Mouse (Mus musculus) cerebellum, postnatal 4 days (tissue): ENCODE measurements at regions not wholly inside any gene's neighbourhood (a gene's known extent, or its start where the extent isn't known, plus 50 kb on each side); places are given as distances from the start of the nearest gene placed in this dataset.
"Not testable (repeated sequence)": the region's sequence is repeated elsewhere in the genome, so short reads cannot be mapped to it uniquely, and the experiment has no call there.

Experiments used
- DNase-seq, 2 experiments: peaks; one replicate each; pipeline ENCODE4 v3.0.0; 2022; ENCODE audit warnings: low spot score in 2 of 2, mixed read lengths in 1 of 2

DNA sequence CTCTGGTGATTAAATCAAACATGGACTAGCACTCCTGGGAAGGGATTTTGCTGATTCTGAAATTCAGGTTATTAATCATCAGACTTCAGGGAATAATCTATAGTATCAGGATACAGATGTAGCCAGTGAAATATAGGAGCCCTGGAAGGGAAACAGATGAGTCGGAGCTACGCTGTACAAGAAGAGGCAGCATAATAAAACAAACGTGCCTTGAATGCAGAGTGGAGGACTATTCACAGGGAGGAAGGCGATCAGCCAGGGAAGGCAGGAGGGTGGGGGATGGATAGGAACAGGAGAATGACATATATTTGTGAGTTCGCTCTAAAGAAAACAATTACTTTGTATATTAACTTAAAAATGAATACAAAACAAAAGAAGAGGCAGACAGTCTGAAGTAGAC lies 286.6 kb upstream of the Got2 start:
- DNase-seq = no peak

DNA sequence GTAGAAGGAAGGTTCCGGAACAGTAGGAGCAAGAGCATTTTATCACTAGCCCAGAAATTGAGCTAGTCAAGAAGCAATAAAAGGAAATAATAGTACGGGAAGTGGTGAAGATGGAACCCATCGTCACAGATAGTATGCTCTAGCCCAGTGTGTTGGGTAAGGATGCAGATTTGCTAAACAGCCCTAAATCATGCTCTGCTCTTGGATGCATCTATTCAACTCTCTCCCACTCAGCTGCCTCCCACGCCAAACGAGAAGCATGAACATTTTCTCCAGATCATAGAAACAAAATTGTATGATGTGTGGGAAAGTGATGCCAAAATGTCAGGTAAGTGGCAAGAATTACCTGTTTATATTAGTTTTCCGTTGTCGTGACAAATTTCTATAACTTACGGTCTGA lies 276.6 kb upstream of the Got2 start:
- DNase-seq = no peak

DNA sequence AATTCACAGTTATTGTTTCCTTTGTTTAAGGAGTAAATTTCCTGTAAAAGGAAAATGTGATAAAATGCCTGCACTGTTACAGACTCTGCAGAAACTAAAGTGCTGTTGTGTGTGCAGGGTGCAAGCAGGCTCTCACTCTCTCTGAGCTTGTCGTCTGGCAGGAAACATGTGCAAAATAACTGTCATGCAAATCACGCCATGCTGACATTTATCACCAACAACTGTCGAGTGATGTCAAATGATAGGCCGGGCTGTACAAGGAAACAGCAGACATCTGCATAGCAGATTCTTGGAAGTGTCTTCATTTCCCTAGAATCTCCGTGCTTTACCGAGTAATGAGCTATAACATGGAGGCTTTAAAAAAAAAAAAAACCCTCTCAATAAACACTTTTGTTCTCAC lies 271.6 kb upstream of the Got2 start:
- no peak for DNase-seq

DNA sequence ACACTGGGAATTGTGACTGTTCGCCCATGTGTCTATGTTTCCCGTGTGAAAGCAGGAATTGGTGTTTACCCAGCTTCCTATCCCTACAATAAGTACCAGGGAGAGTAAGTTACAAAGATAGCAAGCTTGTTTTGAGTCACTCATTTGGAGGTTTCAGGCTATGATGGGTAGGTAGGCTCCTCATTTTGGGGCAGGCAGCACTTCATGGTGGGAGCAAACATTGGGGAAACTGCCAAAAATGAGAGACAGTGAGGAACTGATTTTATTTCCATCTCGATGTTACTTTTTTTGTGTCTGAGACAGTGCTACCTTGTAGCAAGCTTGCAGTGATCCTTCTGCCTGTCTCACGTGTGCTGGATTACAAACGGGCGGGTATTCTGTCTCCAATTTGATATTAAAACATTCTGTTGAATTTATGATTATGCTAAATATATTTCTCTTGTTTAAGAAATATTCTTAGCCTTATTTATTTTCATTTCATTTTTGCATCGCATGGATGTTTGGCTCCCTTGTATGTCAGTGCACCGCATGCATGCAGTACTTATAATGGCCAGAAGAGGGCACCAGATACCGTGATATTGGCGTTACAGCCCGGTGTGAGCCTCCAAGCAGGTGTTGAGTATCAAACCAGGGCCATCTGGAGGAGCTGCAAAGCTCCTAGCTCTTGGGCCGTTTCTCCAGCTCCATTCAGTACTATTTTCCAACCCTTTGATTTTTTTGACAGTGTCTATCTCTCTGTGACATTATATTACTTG lies 264.3 kb upstream of the Got2 start:
- peak in 1 of 2 experiments; percentile 68 for DNase-seq

DNA sequence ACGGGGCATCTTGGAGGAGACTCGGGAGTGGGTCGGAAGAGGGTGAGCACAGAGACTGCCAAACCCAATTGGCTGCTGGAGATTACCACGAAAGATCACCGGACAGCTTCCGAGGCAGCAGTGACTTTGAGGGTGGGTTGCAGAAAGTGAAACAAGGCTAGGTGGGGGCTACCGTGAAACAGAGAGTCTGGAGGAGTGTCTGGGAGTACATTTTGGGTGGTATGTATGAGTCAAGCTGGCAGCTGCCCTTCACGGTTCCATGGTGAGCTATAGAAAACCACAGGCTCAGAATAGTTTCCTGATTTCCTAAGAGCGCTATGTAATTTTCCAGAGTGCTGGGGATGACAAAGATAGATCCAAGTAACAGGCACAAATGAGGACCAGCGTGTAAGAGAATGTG lies 263.7 kb upstream of the Got2 start:
- DNase-seq = no peak

DNA sequence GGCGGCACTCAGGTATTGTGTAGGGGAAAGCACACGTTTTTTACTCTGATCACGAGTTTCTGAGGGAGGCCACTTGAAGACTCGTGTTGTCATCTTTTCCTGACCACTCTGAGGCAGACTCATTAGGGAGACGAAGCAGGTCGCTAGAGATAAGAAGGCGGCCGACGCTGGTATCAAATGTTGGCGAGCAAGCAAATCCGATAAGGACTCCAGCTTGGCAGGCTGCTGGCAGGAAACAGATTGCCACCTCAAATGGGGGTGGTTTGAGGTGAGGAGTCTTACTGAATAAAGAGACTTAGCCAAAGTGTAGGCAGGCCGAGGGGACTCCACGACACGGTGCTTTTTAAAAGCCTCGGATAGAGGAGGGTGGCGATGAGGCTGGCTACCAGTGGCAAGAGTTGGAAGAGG lies 262.7 kb upstream of the Got2 start:
- DNase-seq = no peak

DNA sequence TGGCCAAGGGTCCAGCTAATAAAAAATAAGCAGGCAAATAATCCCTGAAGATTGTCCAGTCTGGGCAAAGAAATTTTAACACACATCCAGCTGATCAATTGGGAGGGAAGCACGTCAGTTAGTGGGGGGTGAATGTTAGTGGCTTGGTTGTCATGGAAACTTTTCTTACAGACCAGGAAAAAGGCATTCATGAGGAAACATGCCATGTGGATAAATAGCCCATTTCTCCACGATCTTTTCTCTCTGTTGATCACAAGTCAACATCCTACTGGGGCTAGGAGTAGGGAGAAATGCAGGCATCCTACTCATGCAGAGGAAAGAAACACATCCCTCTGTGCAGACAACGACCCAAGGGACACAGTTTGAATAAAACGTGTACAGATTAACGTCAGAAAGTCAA lies 243.8 kb upstream of the Got2 start:
- no peak for DNase-seq

DNA sequence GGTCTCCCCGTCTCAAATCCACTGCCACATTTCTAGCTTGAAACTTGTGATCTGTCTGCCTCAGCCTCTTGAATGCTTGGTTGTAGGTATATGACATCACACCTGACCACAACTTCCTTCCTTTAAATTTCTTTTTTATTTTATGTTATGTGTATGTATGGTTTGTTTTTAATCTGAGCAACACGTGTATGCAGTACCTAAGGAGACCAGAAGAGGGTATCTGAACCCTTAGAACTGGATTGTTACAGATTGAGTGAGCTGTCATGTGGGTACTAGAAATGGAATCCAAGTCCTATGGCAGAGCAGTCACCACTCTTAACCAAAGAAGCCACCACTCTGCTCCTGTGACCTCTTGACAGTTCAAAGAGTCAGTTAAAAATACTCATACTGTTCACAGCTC lies 240.0 kb upstream of the Got2 start:
- no peak for DNase-seq

DNA sequence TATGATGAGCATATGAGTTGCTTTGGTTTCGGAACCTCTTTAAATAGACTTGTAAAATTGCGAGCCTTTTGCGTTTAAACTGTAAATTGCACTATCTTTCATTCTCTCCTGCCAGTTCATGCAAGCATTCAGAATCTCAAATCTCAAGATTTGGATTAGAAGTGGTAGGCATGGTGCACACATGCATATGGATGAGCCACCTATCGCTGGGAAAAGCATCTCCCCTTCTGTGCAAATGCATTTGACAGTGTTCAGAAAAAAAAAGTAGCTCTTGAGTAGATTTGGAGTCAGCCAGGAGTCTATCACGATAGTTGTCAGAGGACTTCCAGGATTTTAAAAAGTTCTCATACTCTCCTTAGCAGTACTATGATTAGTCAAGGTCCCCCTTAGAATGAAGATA lies 212.5 kb upstream of the Got2 start:
- no peak for DNase-seq

DNA sequence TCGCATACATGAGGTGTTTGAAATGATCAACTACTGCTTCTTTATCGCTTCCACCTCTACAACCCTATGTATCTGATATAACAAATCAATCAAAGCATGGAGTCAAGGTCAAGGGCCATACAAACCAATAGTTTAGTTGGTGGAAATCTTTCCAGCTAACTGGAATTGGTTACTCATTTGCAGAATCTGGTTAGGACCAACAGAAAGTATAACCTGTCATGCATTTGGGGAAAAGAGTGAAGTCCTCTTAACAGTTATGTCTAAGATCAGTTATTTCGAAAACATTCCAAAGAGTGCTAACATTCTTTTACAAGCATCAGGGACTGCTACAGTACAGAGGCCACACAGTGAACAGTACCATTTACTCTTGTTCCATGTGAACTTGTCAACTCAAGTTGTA lies 204.6 kb upstream of the Got2 start:
- DNase-seq = no peak

DNA sequence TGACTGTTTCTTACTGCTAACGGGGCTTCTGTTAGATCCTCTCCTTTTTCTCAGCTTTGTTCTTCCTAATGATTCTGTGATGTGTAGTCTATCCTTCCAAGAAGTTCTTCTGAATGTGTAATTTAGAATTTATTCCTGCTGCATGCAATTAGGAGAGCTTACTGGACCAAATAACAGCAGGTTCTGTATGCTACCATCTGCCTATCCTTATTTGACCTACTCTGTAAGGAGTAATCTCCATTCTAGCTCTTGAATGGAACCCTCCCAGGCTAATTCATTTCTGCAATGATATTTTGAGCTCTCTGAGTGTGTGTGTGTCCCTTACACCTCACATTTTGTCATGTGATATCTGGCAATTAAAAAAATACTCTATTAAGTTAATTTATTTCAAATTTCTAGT lies 201.9 kb upstream of the Got2 start:
- DNase-seq = no peak

DNA sequence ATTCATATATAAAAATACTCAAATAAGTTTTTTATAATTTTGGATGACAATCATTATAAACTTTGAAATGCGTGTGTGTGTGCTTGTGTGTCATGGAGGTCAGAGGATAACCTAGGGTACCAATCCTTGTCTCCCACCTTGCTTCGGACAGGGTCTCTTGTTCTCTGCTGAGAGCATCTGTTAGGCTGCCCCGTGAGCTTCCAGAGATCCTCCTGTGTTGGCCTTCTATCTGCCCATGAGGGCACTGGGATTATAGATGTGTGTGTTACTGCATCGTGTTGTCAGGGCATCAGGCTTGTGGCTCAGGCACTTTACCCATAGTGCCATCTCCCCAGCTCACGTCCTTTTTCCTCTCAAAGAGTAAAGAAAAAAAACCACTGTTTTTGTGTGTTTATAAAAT lies 180.0 kb upstream of the Got2 start:
- DNase-seq = no peak

DNA sequence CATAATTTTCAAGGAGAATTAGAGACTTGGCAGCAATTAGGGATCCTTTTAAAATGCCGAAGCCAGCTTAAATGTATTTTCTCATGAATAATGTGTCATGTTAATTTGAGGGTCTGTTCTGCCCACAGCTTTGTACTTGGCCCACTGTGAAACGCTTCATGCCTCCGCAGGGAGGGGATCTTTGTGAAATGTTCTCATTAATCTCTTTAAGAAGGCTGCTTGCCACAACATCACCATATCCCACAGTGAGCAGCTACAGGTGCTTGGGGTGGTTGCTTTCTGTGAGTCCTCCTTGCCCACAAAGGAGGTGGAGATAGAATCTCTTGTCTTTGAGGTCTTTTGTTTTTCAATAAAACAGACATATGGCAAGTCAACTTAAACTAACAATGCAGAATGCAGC lies 159.3 kb upstream of the Got2 start:
- DNase-seq = no peak

DNA sequence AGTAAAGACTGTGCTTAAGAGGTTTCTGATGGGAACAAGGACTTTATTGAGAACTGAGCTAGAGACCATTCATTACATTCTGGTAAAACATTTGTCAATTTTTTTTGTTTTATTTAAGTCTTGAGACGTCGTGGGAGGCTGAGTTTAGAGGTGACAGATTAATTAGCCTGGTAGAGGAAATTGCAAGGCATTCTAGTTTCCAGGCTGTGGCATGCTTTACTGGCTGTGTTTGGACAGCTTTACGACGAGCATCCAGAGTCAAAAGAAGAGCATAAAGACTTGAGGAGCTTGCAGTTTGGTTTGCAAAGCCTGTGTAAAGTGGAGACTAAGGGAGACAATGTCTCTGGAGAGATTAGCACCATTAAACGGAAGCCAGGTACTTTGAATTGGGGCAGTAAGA lies 154.0 kb upstream of the Got2 start:
- DNase-seq = no peak

DNA sequence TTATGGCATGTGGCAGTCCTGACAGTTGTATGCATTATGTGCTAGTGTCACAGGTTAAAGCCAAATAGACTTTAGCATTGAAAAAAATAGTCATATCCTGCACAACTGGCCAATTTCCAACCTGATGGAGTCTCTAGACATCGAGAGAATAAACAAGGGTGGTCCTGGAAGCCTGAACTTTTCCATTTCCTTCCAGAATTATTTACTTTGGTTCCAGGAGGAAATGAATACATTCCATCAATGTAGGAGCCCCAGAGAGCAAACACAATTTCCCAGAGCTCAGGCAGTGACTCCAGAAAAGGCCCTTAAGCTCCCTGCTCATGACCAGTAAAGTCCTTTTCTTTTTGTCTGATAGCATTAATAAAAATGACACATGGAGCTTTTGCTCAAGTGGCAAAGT lies 151.9 kb upstream of the Got2 start:
- DNase-seq = no peak

DNA sequence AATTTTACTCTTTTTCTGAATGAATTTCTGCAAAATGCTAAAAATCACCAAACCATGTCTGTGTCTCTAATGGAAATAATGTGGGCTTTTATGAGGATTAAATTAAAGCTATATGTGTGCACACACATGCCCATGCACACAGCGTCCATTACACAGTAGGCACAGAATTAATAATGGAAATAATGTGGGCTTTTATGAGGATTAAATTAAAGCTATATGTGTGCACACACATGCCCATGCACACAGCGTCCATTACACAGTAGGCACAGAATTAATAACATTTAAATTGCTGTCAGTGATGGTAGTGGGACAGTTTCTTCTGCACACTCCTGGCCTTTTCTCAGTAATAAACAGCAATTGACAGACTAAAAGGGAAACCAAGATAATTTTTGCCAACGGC lies 130.4 kb upstream of the Got2 start:
- DNase-seq = not testable (repeated sequence)

DNA sequence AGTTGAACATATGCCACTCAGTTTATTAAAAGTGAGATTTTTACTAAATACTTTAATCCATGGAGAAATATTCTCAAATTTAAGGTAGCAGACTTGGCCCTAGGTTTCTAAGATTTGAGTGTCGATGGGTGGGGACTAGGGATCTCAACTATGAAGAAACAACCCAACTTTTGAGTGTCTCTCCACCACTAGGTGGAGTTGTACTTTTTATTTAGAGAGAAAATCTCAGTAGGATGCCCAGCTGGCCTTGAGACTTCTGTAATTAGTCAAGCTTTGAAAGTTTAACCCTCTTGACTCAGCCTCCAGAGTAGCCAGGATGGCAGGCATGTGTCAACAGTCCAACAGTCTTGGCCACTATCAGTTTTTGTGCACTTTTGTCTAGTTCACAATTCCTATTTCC lies 123.7 kb upstream of the Got2 start:
- DNase-seq = no peak

DNA sequence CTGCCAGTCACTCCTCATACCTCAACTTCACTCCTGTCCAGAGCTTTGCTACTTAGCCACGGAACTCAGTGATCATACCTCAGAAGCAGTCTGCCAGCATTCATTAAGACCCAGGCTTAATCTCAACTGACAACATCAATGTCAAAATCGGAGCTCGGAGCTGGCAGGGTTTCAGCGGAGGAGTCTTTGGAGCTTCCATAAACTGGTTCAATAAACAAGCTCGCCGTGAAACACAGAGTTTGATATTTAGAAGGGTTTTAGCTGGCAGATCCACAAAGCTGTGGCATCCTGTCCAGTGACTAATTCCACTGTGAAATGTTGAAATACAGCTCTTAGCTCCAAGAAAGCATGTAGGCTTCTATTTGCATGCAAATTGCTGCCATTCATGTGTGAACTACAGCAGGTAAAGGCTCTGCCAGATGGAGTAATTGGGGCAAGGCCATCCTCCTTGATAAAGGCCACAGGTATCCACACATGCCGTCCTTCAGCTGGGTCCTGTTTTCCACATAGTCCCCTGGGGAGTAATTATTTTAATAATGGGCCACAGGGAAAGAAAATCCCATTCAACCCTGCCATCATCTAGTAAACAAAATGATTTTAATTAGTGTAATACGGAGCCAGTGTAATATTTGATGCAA lies 103.6 kb upstream of the Got2 start:
- DNase-seq = peak in 1 of 2 experiments; percentile 42

DNA sequence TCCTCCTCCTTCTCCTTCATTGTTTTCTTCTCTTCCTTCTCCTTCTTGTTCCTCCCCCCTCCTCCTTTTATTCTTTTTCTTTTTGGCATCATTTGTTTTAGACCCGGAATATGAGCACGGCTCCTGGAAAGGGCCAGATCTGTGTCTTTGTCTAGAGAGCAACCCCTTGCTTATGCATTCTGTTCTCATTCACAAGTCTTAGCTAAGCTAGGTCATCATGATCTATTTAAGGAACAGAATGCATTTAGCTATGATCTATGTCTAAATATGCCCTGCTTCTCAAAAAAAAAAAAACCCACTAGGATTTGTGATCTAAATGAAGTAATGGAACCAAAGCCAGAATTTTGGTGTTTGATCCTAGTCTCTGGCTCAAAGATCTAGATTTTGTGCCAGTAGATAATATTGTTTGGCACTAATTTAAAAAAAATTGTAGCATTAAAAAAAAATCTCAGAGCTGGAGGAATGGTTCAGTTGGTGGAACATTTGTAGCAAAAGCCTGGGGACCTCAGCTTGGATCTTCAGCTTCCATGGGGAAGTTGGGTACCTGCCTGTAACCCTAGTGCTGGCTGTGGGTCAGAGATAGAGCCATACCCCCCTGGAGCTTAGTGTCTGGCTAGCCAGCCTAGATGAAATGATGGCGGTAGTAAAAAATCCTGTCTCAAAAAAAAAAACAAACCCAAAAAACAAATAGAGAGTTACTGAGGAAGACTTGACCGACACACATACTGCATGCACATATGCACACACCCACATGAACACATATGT lies 100.5 kb upstream of the Got2 start:
- no peak for DNase-seq

DNA sequence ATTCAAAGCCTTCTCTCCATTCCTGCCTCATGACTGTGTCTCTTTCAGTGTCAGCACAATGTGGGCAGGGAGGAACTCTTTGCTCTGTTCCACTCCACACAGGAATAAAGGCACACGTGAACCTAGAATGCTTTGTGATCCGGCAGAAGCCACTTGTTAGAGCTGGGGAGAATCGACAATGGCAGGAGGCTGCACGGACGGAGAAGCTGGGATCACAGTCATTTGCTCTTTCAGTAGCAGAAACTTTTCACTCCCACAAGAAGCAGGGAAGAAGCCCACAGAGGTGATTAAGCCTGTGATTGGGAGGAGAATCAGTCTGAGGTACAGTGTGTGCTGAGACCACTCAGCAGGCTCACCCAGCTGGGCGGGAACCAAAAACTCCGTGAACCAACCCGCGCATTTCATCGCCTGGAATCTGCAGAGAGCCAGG lies 98.7 kb upstream of the Got2 start:
- DNase-seq = peak in 1 of 2 experiments; percentile 9

DNA sequence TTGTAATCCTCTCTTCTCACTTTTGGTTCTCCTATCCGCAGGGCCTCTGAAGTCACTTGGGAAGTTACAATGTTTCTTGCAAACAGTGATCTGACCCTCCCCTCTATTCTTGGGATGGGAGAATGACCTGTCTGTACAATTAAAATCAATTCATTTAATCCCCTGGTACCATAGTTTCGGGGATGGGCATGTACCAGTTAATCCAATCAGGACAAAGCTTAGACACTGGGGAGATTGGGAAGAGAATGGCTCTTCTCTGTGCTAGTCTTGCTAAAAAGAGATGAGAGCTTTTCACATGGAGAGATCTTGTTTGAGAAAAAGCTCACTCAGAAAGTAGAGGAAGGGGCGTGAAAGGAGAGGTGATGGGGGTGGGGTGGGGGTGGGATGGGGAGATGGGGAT lies 98.1 kb upstream of the Got2 start:
- no peak for DNase-seq

DNA sequence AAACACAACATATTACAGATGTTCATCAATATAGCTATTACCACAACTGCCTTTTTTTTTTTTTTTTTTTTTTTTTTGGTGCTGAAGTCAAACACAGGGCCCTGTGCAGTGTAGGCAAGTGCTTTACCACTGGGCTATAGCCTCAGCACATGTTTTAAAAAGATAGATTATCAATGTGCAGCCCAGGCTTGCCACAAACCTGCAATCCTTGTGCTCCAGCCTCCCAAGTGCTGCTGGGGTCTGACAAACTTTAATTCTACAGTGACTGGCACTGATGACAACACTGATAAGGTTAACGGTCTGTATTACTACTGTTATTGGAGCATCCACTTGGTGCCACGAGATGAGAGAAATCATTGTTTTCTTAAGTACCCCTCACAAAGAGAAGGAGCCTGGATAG lies 95.3 kb upstream of the Got2 start:
- no peak for DNase-seq

DNA sequence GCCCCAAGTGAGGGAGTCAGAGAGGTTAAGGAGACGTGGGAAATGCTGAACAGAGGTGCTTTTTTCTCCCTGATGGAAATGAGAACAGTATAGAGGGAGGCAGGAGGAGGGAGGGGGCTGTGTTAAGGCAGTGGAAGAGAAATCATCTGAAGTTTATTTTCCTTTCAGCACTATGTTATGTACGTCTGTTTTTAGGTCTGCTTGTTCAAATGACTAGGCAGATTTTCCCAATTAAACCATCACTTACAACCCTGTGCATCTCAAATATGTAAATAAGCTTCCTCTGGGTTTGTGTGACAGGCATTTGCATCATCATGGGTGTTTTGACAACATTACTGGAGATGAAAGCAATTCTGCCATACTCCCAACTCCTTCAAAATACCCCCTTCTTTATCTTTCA lies 92.1 kb upstream of the Got2 start:
- no peak for DNase-seq
